Comparison of ENCODE assay signal across 17 mouse cellular contexts in genomic region chr6:47983936-47984335, GRCm38 (mm10). TPM values are rescaled to one million over a fixed set of nuclear protein-coding genes. Genes with fewer than 3 reads are reported as not detected.
A peak's percentile ranks its signal among the peaks of the same experiment; 100 is the strongest.
DNase-seq lines count a peak whose midpoint lies in the region; ATAC-seq and TF ChIP-seq lines count a peak whose summit lies in the region.
"Had no signal": no experiment of that assay in that cellular context is flagged by ENCODE, and none has a peak within 500 bp of the region (broad histone marks: within the 10 kb centered on the region; RNA-seq: fewer than 3 reads in every experiment).

No protein-coding gene starts in this region.

- TF ChIP-seq POLR2A in ES-Bruce4 (IDR thresholded peaks at IDR 0.05; ENCODE audit: insufficient read depth, low read length) = no peak
- no peak for TF ChIP-seq POLR2A in brain, embryonic 14.5 days (IDR thresholded peaks at IDR 0.05; ENCODE audit: borderline replicate concordance, extremely low read depth, insufficient read depth, insufficient read length, poor library complexity, severe bottlenecking)

- WGBS in stomach, embryonic 14.5 days = 22% methylated on average over 2 of the region's 2 CpGs

- peak overlapping the region; percentile 52; the same call in 1 of the 2 replicates for H3K27ac ChIP-seq in ES-Bruce4 (ENCODE audit: insufficient read depth, low read length)
- no peak overlapping the region for H3K27ac ChIP-seq in stomach, embryonic 14.5 days (ENCODE audit: low read length)
- H3K27ac ChIP-seq: forebrain, embryonic 13.5 days; heart, embryonic 13.5 days; hindbrain, postnatal 0 days; liver, embryonic 15.5 days; midbrain, embryonic 15.5 days had no signal

- no peaks in the 10 kb centered on the region for H3K9me3 ChIP-seq in ES-Bruce4 (replicated peaks; ENCODE audit: control insufficient read depth, insufficient read depth, low read length, poor library complexity, severe bottlenecking)
- no peaks in the 10 kb centered on the region for H3K9me3 ChIP-seq in stomach, embryonic 14.5 days (ENCODE audit: control insufficient read depth, low read depth, low read length)
- H3K9me3 ChIP-seq: forebrain, embryonic 13.5 days; liver, embryonic 15.5 days; midbrain, embryonic 15.5 days had no signal

- H3K4me1 ChIP-seq in ES-Bruce4 (ENCODE audit: control insufficient read depth, insufficient read depth, low read length) = no peaks in the 10 kb centered on the region
- no peaks in the 10 kb centered on the region for H3K4me1 ChIP-seq in stomach, embryonic 14.5 days (ENCODE audit: control insufficient read depth, insufficient read depth, low read length)
- H3K4me1 ChIP-seq: forebrain, embryonic 13.5 days; heart, embryonic 13.5 days; liver, embryonic 15.5 days; midbrain, embryonic 15.5 days had no signal

- ATAC-seq in stomach, embryonic 14.5 days (ENCODE audit: insufficient number of reproducible peaks, insufficient read depth, low FRiP score, low read depth) = peak; percentile 14; the same call in 1 of the 2 replicates
- ATAC-seq: forebrain, embryonic 13.5 days; hindbrain, postnatal 0 days; midbrain, embryonic 15.5 days had no signal

- peak; percentile 64 for TF ChIP-seq EP300 in ES-Bruce4 (IDR thresholded peaks at IDR 0.05; ENCODE audit: insufficient read depth, low read depth, low read length)

- H3K4me3 ChIP-seq in ES-Bruce4 (ENCODE audit: low read depth, low read length) = no peak overlapping the region
- no peak overlapping the region for H3K4me3 ChIP-seq in stomach, embryonic 14.5 days (ENCODE audit: low read depth, low read length)
- H3K4me3 ChIP-seq: forebrain, embryonic 13.5 days; heart, embryonic 13.5 days; liver, embryonic 15.5 days; midbrain, embryonic 15.5 days had no signal

- no peaks in the 10 kb centered on the region for H3K27me3 ChIP-seq in ES-Bruce4 (ENCODE audit: control insufficient read depth, insufficient read depth, low read length, poor library complexity, severe bottlenecking)
- H3K27me3 ChIP-seq in stomach, embryonic 14.5 days (ENCODE audit: control insufficient read depth, insufficient read depth, low read length) = no peaks in the 10 kb centered on the region
- H3K27me3 ChIP-seq: forebrain, embryonic 13.5 days; midbrain, embryonic 15.5 days had no signal

- H3K36me3 ChIP-seq in ES-Bruce4 (ENCODE audit: control insufficient read depth, insufficient read depth, low read length, poor library complexity, severe bottlenecking) = no peaks in the 10 kb centered on the region
- H3K36me3 ChIP-seq in stomach, embryonic 14.5 days (ENCODE audit: control insufficient read depth, insufficient read depth, low read length) = no peaks in the 10 kb centered on the region
- H3K36me3 ChIP-seq: heart, embryonic 13.5 days; liver, embryonic 15.5 days; midbrain, embryonic 15.5 days had no signal

- TF ChIP-seq CTCF in ES-Bruce4 (IDR thresholded peaks at IDR 0.05; ENCODE audit: low read depth, low read length) = no peak
- no peak for TF ChIP-seq CTCF in brain, embryonic 14.5 days (IDR thresholded peaks at IDR 0.05; ENCODE audit: borderline replicate concordance, extremely low read depth, insufficient read depth, insufficient read length)

- peak; percentile 33 for DNase-seq in cerebellum, adult 9-11 months
- DNase-seq in cerebellum, adult 11 months = no peak
- peak; percentile 2 for DNase-seq in brain, embryonic 14.5 days (ENCODE audit: low read depth)
- no peak for DNase-seq in layer of hippocampus, postnatal 36 days
- no peak for DNase-seq in urinary bladder, postnatal 14 days (ENCODE audit: low spot score)
- DNase-seq: B cell, adult 2 months; heart, postnatal 36 days; kidney, adult 9 months; kidney, postnatal 36 days; thymus, postnatal 25 days had no signal

- no peak overlapping the region for H3K4me2 ChIP-seq in stomach, embryonic 14.5 days (replicated peaks; ENCODE audit: low read depth, low read length)
- H3K4me2 ChIP-seq: forebrain, embryonic 13.5 days; heart, embryonic 13.5 days; liver, embryonic 15.5 days; midbrain, embryonic 15.5 days had no signal

- H3K9ac ChIP-seq in ES-Bruce4 (ENCODE audit: low read depth, poor library complexity, severe bottlenecking) = no peak overlapping the region
- no peak overlapping the region for H3K9ac ChIP-seq in stomach, embryonic 14.5 days (replicated peaks; ENCODE audit: low read depth, low read length)
- H3K9ac ChIP-seq: forebrain, embryonic 13.5 days; heart, embryonic 13.5 days; liver, embryonic 15.5 days; midbrain, embryonic 15.5 days had no signal

RNA-seq across cellular contexts. Expression of gene Zfp956, which starts 30.7 kb away (rescaled TPM):
- 4.5 and 4.7 TPM in 2 replicates for polyA plus RNA-seq in ES-Bruce4 (2011; ENCODE audit: insufficient read depth, insufficient read length, low read depth, missing spikeins)
- 26.3 and 34.0 TPM in 2 replicates for polyA plus RNA-seq in brain, embryonic 14.5 days (2012; rRNA removed)
- polyA plus RNA-seq in stomach, embryonic 14.5 days (2014; fragmentation: Nextera tagmentation; extraction: Ambion mirVana) = 10.0 and 10.9 TPM in 2 replicates
- 10 to 100 TPM; 20.2 to 21.9 TPM for total RNA-seq in layer of hippocampus, postnatal 36 days (2021)

Comparison
In these comparisons a context has a peak if more than half of its experiments do, and no peak if none do; other contexts are left out.
1. DNase-seq: peak in cerebellum, adult 9-11 months (single experiment) and brain, embryonic 14.5 days (single experiment); none in cerebellum, adult 11 months (single experiment), layer of hippocampus, postnatal 36 days (0 of 2) and urinary bladder, postnatal 14 days (single experiment).